Mouse (Mus musculus) urinary bladder, postnatal 10 days (tissue): ENCODE results near the gene Metap2.
"Not testable (repeated sequence)": the region's sequence is repeated elsewhere in the genome, so short reads cannot be mapped to it uniquely, and the experiment has no call there.

Experiments
- DNase-seq: peaks from one replicate; pipeline ENCODE4 v3.0.0; 2022; ENCODE audit warnings: low spot score

Metap2 gene

DNA sequence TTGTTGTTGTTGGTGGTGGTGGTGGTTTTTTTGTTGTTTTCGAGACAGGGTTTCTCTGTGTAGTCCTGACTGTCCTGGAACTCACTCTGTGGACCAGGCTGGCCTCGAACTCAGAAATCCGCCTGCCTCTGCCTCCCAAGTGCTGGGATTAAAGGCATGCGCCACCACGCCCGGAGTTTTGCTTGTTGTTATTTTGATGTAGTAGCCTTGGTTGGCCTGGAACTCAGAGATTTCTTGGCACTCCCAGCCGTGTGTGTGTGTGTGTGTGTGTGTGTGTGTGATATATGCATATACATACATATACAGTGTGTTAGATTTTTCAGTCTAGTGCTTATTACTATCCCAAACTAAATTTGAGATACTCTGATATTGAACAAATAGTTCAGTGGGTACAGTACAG lies 61.8 kb downstream of the Metap2 start:
- not testable (repeated sequence) for DNase-seq

DNA sequence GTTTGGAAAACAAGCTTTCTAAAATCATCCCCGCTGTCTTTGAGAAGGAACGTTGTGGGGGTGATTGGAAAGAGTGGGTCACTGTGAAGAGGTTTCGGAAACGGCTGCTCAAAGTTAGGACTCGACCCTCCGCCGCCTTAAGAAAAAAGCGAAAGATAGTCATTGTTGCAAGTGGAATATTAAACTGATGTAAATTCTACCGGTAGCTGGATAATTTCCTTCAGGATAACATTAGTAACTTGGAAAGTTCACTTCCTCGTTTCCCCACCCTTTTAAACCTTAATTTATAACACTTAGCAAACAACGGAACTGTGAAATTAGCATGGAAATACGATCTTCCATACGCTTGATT lies 62.5 kb downstream of the Metap2 start:
- DNase-seq = no peak

GRCm38 (mm10) chr10:93833699-93834393 lies 63.0 kb downstream of the Metap2 start:
- no peak for DNase-seq

DNA sequence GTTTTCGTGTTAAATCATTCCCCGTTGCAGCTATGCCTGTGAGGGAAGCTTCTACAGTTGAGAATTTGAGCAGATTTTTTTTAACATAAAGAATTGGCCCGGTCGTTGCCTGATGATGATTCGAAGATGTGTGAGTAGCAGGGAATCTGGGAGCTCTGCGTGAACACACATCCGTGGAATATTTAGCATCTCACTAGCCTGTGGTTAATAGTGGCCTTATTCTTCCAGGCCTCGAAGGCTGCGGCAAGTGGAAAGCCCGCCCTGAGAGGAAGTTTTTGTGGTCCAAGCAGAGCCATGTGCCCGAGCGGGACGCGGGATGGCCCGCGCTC lies 63.6 kb downstream of the Metap2 start:
- DNase-seq = no peak

DNA sequence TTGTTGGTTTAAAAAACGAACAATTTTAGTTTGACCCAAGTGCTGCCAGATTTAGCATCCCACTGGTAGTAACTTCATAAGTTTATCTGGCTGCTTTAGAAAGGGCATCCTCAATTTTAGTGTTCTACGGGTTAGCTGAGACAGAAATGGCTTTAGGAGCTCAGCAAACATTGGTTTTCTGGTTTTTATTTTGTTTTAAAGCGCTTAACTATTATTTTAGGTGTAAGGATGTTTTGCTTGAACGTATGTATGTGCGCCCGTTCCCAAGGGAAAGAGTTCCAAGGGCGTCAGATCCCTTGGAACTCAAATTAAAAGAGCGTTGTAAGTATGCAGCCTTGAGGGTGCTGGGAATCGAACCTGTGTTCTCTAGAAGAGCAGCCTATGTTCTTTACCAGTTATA lies 64.1 kb downstream of the Metap2 start:
- no peak for DNase-seq

- no peak for DNase-seq
Measured at GRCm38 (mm10) chr10:93831730-93832574, 64.9 kb downstream of the Metap2 start.

GRCm38 (mm10) chr10:93830931-93831729 lies 65.8 kb downstream of the Metap2 start, which contains the start of gene Usp44:
TSS of gene Usp44 (plus strand) at chr10:93831555.
- DNase-seq = no peak

DNA sequence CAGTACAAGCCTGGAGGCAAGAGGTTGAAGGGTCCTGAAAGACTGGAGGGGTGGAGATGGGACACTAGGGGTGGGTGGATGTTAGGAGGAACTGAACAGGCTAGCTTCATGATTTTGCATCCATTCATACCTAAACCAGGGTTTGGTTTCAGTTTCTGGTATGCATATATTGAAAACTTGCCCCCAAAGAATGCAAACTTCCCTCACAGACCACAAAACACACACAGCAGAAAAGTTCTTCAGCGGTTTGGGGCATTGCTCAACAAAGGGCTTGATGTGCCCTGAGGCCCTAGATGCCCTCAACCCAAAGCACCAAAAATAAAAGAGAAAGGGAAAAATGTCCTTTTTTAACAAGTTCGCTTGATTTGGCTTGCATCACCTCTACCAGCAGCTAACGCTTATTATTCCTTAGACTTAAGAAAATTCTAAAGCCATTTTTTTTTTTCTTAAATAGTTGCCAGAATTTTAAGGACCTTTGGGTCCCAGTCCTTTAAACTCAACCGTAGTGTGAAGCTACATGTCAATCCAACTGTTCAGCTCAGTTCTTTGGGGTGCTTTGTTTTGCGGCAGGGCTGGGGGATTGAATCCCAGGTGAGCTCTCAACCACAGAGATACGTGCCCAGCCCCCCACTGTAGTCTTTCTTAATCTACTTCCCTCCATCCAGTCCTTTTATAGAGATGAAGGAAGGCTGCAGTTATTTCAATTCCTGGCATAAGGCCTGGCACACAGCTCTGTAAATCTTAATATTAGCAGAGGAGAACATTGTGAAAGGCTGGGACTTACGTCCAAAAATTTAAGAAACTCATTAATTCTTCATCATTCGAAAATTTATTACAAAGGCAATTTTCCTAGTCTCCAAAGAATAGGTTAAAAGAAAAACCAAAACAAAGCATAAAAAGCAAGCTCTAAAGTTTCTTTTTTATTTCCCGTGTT lies 66.7 kb downstream of the Metap2 start:
- no peak for DNase-seq

GRCm38 (mm10) chr10:93818661-93819060 lies 78.2 kb downstream of the Metap2 start:
- DNase-seq = no peak

DNA sequence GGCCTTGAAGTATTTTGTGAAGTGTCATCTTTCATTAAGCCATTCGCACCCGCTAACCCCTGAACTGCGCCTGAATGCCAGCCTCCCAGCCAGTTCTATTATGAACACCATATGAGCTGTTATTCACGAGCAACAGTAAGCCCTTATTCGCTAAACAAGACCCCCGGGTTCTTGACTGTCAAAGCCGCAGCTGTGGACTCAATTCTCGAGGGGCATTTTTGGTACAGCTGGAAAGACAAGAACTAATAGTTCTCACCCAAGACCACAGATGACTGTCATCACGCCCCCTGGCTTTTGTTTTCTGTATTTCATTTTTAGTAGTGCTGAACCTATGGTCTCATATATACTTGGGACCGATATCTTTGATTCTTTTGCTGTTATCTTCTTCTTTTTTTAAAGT lies 83.1 kb downstream of the Metap2 start:
- no peak for DNase-seq

DNA sequence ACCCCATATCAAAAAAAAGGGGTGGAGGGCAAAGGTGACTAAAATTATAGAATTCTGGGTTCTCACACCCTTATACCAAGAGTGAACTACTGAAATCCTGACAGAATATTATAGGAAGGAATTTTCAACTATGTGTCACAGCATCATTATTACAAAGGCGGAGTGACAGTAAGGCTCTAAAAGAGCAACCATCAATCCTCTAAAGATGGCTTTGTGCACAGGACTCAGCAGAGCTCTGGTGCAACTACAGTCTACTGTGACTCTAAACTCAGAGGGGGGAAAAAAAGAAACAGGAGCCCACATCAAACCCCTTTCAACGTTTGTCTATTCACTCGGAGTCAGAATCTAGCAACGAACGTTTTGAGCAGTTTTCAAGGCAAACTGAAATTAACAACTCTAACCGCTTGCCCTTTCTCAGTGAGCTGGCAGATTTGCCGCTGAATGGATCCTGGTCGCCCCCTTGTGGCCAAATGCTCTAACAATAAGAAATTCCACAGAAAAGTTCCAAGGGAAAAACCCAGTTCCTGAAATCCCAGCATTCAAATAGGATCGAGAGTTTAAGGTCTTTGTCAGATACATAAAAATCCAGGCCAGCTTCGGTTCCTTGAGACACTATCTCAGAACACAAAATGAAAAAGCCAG lies 84.0 kb downstream of the Metap2 start:
- DNase-seq = no peak

DNA sequence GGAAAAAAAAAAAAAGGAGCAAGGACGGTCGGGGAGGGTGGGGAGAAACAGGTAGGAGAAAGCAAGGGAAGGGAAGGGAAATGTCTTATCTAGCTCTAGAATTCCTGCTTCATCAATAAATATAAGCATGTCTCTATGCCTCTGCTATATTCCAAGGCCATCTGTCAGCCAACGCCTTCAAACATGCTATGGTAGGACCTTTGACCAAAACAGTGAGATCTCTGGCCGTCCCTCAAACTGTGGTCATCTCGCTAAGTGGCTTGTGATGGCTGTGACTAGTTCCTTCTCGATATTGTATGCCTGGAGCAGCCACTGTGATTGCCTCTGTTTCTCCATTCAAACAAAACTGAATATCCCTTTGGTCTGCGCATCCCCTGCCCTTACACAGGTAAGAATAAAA lies 84.8 kb downstream of the Metap2 start:
- no peak for DNase-seq

DNA sequence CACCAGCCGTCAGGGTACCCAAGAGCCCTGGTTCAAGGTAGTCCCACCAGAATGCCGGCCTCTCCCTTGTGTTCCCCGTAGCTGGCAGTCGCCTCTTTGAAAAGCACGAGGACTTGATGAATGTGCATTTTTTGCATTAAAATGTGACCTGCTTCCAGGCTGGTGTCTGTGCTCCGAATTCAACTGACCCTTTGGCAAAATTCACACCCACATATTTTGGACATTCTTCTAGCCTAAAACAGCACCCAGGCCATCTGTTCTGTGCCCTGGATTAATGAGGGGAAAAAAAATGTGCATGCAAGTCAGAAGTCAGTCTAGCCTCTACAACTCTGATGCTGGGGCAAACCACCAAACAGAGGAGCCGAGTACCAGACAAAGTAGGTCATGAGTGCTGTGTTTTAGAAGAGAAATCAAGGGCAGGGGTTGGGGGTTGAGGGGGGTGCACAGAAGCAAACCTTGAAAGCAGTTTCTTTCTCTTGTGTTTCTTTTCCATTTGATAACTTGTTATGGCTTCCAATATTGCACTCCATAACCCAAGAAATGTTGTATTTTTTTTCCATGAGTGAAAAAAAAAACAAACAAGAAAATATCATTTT lies 86.2 kb downstream of the Metap2 start:
- no peak for DNase-seq

- DNase-seq = not testable (repeated sequence)
Measured at GRCm38 (mm10) chr10:93809438-93809837, 87.5 kb downstream of the Metap2 start.
